Mouse (Mus musculus) liver, postnatal 0 days (tissue): Measurements from ENCODE around the gene 1700029J07Rik. TPM values are rescaled to one million over a fixed set of nuclear protein-coding genes. Genes with fewer than 3 reads are reported as not detected.

Experiments
- ATAC-seq: fragments of 200-750 bp; cut with Nextera tagmentation; 2 replicates; pipeline ENCODE4 v1.8.0; 2017; ENCODE audit warnings: mild to moderate bottlenecking, moderate library complexity
- DNase-seq: peaks from one replicate; pipeline ENCODE4 v3.0.0-alpha.2; 2016
- H3K27ac ChIP-seq: fragments of 300-500 bp; sonication (generic); 2 replicates; pipeline ENCODE4 v1.5.1; 2014; ENCODE audit warnings: antibody characterized with exemption, moderate library complexity, mild to moderate bottlenecking, low read depth
- H3K27me3 ChIP-seq: fragments of 300-500 bp; sonication (generic); 2 replicates; pipeline ENCODE4 v1.6.1; 2014; ENCODE audit warnings: low read length, control low read depth, mixed read lengths; ENCODE audit not compliant: insufficient read depth
- H3K36me3 ChIP-seq: fragments of 300-500 bp; sonication (generic); replicated peaks from 2 replicates; pipeline ENCODE4 v1.6.1; 2014; ENCODE audit warnings: mild to moderate bottlenecking, control low read depth, low read length, moderate library complexity, mixed read lengths; ENCODE audit not compliant: insufficient read depth
- H3K4me1 ChIP-seq: fragments of 300-500 bp; sonication (generic); 2 replicates; pipeline ENCODE4 v1.6.1; 2014; ENCODE audit warnings: antibody characterized with exemption, mild to moderate bottlenecking, control low read depth; ENCODE audit not compliant: insufficient read depth
- H3K4me2 ChIP-seq: fragments of 300-500 bp; sonication (generic); 2 replicates; pipeline ENCODE4 v1.6.1; 2014; ENCODE audit warnings: low read depth, mild to moderate bottlenecking, low read length, moderate library complexity, mixed read lengths
- H3K4me3 ChIP-seq: fragments of 300-500 bp; sonication (generic); 2 replicates; pipeline ENCODE4 v1.5.1; 2014; ENCODE audit warnings: low read depth, low read length
- H3K9ac ChIP-seq: fragments of 300-500 bp; sonication (generic); replicated peaks from 2 replicates; pipeline ENCODE4 v1.6.1; 2014; ENCODE audit warnings: mild to moderate bottlenecking, moderate library complexity
- H3K9me3 ChIP-seq: fragments of 300-500 bp; sonication (generic); 2 replicates; pipeline ENCODE4 v1.6.1; 2016; ENCODE audit warnings: mild to moderate bottlenecking, control low read depth, low read length, mixed read lengths
- CTCF ChIP-seq: sonication (generic); IDR thresholded peaks from 2 replicates; pipeline ENCODE4 v1.5.1; 2016; ENCODE audit warnings: antibody characterized with exemption, low read depth
- EP300 ChIP-seq: IDR thresholded peaks from 2 replicates; pipeline ENCODE4 v1.6.1; 2016; ENCODE audit warnings: antibody characterized with exemption, low read depth, mild to moderate bottlenecking
- WGBS: fragments of 180-500 bp; shearing (Covaris S2); extraction: QIAGEN DNeasy Blood & Tissue Kit; methylation state at CpG from one replicate; pipeline ENCODE4 v1.1.7; 2014; ENCODE audit not compliant: insufficient replicate concordance; 5-methylcytosine and 5-hydroxymethylcytosine counted together
- polyA plus RNA-seq: library from polyadenylated mRNA; unstranded; fragments of >200 nt; fragmentation: Nextera tagmentation; extraction: Ambion mirVana; gene quantifications from 2 replicates; pipeline ENCODE4 v1.2.1, GENCODE M21; 2015

1700029J07Rik gene
- polyA plus RNA-seq, 1 experiment from 2014 or later, result 0.62 TPM

DNA sequence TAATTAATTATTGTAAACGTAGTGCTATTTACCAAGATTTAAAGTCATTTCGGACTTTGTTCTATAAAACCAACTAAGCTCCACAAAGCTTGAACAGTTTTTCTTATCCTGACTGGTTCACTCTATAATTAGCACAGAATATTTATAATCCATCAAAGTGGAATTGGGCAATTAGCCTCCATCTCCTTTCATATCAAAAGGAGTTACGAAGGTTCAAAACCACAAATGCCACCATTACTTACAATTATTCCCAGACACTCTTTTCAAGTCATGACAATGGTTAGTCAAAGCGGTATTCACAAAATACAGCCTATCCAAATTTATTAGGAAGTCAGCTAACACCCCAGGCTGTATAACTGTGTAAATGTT is 68.8 kb downstream of the 1700029J07Rik start:
- no peak for ATAC-seq
- DNase-seq, result no peak
- Histone ChIP-seq H3K9me3 (no peaks in the 10 kb centered on the region), H3K36me3 (no peaks in the 10 kb centered on the region), H3K27ac (no peak overlapping the region), H3K9ac (no peak overlapping the region), H3K4me1 (no peaks in the 10 kb centered on the region), H3K27me3 (no peaks in the 10 kb centered on the region), H3K4me3 (no peak overlapping the region), H3K4me2 (no peak overlapping the region)
- TF ChIP-seq CTCF (no peak), EP300 (no peak)
- 83% methylated on average over 4 of the region's 4 CpGs for WGBS

DNA sequence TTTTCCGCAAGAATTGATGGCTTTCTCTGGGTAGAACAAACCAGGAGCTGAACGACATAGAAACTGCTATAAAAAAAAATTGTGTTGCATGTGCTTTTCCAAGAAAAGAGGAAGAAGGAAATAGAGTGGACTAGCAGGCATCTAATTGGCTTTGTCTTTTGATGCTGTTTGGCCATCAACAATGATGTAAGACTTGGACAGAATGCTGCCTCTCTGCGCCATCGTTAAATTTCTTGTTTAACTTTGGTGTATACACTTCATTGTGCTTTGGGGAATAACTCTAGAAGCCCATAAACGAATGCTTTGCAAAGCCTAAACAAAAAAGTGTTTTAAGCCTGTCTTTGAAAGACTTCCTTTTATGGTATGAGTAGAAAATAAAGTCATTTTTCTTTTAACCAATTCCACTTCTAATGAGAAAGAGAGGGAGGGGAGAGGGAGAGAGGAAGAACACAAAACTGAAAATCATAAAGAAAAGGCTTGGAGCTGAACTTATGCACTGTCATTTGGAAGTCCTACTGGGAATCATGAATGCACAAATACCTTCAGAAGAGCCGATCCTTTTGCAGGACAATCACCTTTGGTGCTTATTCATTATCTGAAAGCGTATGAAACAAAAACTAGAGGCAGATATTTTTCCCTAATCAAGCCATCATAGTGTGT is 69.3 kb downstream of the 1700029J07Rik start:
- Histone ChIP-seq H3K9ac (no peak overlapping the region), H3K27me3 (no peaks in the 10 kb centered on the region), H3K4me3 (no peak overlapping the region), H3K27ac (no peak overlapping the region), H3K36me3 (no peaks in the 10 kb centered on the region), H3K4me1 (no peaks in the 10 kb centered on the region), H3K4me2 (no peak overlapping the region), H3K9me3 (no peaks in the 10 kb centered on the region)
- DNase-seq (no peak), ATAC-seq (no peak)
- TF ChIP-seq EP300, result no peak
- TF ChIP-seq CTCF, result no peak
- 75% methylated on average over 7 of the region's 7 CpGs for WGBS

DNA sequence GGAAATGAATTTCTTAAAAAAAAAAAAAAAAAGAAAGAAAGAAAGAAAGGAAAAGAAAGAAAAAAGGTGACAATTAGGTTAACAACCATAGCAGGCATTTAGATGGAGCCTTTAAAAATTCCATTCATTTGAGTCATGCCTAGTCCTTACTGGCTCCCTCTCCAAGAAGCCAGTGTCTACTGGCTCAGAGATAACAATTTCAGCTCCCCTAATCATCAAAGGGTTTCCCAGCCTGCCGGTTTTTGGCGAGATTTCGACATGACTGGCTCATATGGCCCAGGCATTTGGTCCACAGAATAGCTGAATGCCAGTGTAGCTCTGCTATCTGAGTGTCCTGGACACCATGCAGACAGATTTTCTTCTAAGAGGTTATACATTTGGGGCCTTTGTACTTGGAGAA is 71.4 kb downstream of the 1700029J07Rik start:
- Histone ChIP-seq H3K9ac (no peak overlapping the region), H3K27me3 (no peaks in the 10 kb centered on the region), H3K4me3 (no peak overlapping the region), H3K9me3 (no peaks in the 10 kb centered on the region), H3K4me1 (no peaks in the 10 kb centered on the region), H3K36me3 (no peaks in the 10 kb centered on the region), H3K4me2 (no peak overlapping the region), H3K27ac (no peak overlapping the region)
- DNase-seq (no peak), ATAC-seq (no peak)
- 39% methylated on average over 3 of the region's 3 CpGs for WGBS
- TF ChIP-seq CTCF, result no peak

Other genes with a start within 250 kb of the 1700029J07Rik start
- 2.1 and 4.0 TPM in 2 replicates for gene Pdlim3, start 89.8 kb downstream of the 1700029J07Rik start, polyA plus RNA-seq
- gene Ccdc110, start 40.6 kb downstream of the 1700029J07Rik start, polyA plus RNA-seq, result not detected in 2 replicates
- 49.5 and 50.2 TPM in 2 replicates for gene Ufsp2, start 276 bp upstream of the 1700029J07Rik start, polyA plus RNA-seq
- not detected in 2 replicates for gene Lrp2bp, start 24.1 kb upstream of the 1700029J07Rik start, polyA plus RNA-seq
- 3.0 and 9.1 TPM in 2 replicates for gene Ankrd37, start 30.5 kb upstream of the 1700029J07Rik start, polyA plus RNA-seq
- 8.4 and 9.2 TPM in 2 replicates for gene Cfap97, start 176.5 kb upstream of the 1700029J07Rik start, polyA plus RNA-seq
- gene Snx25, start 176.9 kb upstream of the 1700029J07Rik start, polyA plus RNA-seq, result 3.7 and 4.2 TPM in 2 replicates
- gene Slc25a4, start 236.0 kb upstream of the 1700029J07Rik start, polyA plus RNA-seq, result 448 and 459 TPM in 2 replicates